In the genomic region with DNA sequence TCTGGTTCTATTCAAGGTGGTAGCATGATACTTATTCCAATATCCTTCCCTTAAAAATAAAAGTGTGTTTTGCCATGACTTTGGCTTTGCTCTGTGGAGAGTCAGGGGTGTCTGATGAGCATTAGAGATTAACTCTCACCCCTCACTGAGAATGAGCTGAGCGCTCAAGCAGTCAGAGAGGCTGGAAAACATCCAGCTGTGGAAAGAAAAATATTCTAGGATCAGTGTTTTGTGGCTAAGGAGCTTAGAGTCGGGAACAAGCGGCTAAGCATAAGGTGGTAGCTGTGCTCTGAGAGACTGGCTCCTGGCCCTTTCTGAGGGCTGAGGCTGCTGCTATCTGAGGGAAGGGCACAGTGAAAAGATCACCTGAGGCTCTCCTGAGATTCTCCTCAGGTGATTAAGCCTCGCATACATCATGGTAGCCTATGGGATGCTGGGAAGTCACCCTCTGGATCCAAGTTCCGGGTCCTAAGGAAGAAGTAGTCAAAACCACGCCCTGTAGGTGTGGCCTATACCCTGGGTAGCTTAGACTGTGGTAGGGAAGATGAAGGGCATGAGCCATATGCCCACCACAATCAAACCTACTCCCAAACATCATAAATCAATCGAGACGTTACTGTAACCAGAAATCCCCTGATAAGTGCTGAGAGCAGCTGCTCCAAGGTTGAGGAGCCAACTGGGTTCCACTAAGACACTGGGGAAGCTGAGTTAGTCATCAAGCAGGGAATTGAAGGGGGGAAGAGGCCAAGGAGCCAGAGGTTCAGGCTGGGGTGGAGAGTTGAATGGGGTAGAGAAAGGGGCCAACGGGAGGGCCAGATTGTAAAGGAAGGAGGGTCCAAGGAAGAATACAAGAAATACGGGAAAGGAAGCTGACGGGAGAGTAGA, we compare ENCODE assay signal across 13 mouse cellular contexts.
DNase-seq lines count a peak whose midpoint lies in the region; ATAC-seq and TF ChIP-seq lines count a peak whose summit lies in the region.
"Had no signal": no experiment of that assay in that cellular context is flagged by ENCODE, and none has a peak within 500 bp of the region (broad histone marks: within the 10 kb centered on the region; RNA-seq: fewer than 3 reads in every experiment).

No protein-coding gene starts in this region.

- H3K9ac ChIP-seq in kidney, embryonic 14.5 days (ENCODE audit: low read depth, low read length): no peak overlapping the region
- H3K9ac ChIP-seq in neural tube, embryonic 13.5 days: no peak overlapping the region
- H3K9ac ChIP-seq: liver, embryonic 14.5 days had no signal

- no peak for DNase-seq in gastrocnemius, adult 2 months
- DNase-seq in gastrocnemius, postnatal 10 days: no peak
- no peak for DNase-seq in kidney, postnatal 4 days
- DNase-seq in neural tube, embryonic 10.5 days (ENCODE audit: extremely low spot score, low spot score): no peak
- no peak for DNase-seq in T-cell, adult 2 months (ENCODE audit: low spot score)
- DNase-seq: cerebellum, postnatal 10 days had no signal

- 0 out of 2 replicates have a peak, but pooled peaks have one; percentile 41 for ATAC-seq in kidney, embryonic 14.5 days (ENCODE audit: low FRiP score, low TSS enrichment)
- peak; percentile 32; the same call in 1 of the 2 replicates for ATAC-seq in neural tube, embryonic 13.5 days (ENCODE audit: low read depth)
- ATAC-seq in activated CD4-positive, CD25-positive, alpha-beta regulatory T cell, adult 4 months: no peak

- no peak overlapping the region for H3K4me3 ChIP-seq in gastrocnemius, adult 2 months
- H3K4me3 ChIP-seq in kidney, embryonic 14.5 days (ENCODE audit: low read length): no peak overlapping the region
- no peak overlapping the region for H3K4me3 ChIP-seq in neural tube, embryonic 13.5 days

- H3K9me3 ChIP-seq in kidney, embryonic 14.5 days (ENCODE audit: control insufficient read depth, low read length): no peaks in the 10 kb centered on the region
- no peaks in the 10 kb centered on the region for H3K9me3 ChIP-seq in neural tube, embryonic 13.5 days
- H3K9me3 ChIP-seq: G1E had no signal

- no peaks in the 10 kb centered on the region for H3K27me3 ChIP-seq in kidney, embryonic 14.5 days (ENCODE audit: control insufficient read depth, insufficient read depth, low read length)
- no peaks in the 10 kb centered on the region for H3K27me3 ChIP-seq in neural tube, embryonic 13.5 days

- H3K4me2 ChIP-seq in kidney, embryonic 14.5 days (replicated peaks; ENCODE audit: low read depth, low read length): no peak overlapping the region
- no peak overlapping the region for H3K4me2 ChIP-seq in neural tube, embryonic 13.5 days
- H3K4me2 ChIP-seq: heart, embryonic 11.5 days had no signal

- intact Hi-C loops in gastrocnemius, adult 2 months (cut with DNase I): no loop called here

- H3K4me1 ChIP-seq in kidney, embryonic 14.5 days (ENCODE audit: control insufficient read depth, insufficient read depth, low read length): peaks cover 26% of the 10 kb centered on the region
- peaks cover 21% of the 10 kb centered on the region for H3K4me1 ChIP-seq in neural tube, embryonic 13.5 days (replicated peaks)

- 57% methylated on average over 11 of the region's 11 CpGs for WGBS in kidney, embryonic 14.5 days
- 73% methylated on average over 11 of the region's 11 CpGs for WGBS in neural tube, embryonic 13.5 days

- no peak for TF ChIP-seq CTCF in gastrocnemius, adult 2 months (IDR thresholded peaks at IDR 0.05)

- no peaks in the 10 kb centered on the region for H3K36me3 ChIP-seq in kidney, embryonic 14.5 days (ENCODE audit: control insufficient read depth, insufficient read depth, low read length)
- no peaks in the 10 kb centered on the region for H3K36me3 ChIP-seq in neural tube, embryonic 13.5 days
- H3K36me3 ChIP-seq: G1E had no signal

- H3K27ac ChIP-seq in gastrocnemius, adult 2 months: peak overlapping the region; percentile 28; the same call in 1 of the 2 replicates
- H3K27ac ChIP-seq in kidney, embryonic 14.5 days (ENCODE audit: low read depth, low read length): peak overlapping the region; percentile 75
- 0 out of 2 replicates have a peak overlapping the region, but pooled peaks have one; percentile 30 for H3K27ac ChIP-seq in neural tube, embryonic 13.5 days (replicated peaks)
- H3K27ac ChIP-seq: liver, embryonic 14.5 days; macrophage had no signal
